Mouse (Mus musculus): ENCODE measurements around the gene Peli2. TPM values are rescaled to one million over a fixed set of nuclear protein-coding genes. Genes with fewer than 3 reads are reported as not detected.

Gene Peli2
- under 1 TPM; 0.15 to 0.20 TPM for total RNA-seq (2023)

DNA sequence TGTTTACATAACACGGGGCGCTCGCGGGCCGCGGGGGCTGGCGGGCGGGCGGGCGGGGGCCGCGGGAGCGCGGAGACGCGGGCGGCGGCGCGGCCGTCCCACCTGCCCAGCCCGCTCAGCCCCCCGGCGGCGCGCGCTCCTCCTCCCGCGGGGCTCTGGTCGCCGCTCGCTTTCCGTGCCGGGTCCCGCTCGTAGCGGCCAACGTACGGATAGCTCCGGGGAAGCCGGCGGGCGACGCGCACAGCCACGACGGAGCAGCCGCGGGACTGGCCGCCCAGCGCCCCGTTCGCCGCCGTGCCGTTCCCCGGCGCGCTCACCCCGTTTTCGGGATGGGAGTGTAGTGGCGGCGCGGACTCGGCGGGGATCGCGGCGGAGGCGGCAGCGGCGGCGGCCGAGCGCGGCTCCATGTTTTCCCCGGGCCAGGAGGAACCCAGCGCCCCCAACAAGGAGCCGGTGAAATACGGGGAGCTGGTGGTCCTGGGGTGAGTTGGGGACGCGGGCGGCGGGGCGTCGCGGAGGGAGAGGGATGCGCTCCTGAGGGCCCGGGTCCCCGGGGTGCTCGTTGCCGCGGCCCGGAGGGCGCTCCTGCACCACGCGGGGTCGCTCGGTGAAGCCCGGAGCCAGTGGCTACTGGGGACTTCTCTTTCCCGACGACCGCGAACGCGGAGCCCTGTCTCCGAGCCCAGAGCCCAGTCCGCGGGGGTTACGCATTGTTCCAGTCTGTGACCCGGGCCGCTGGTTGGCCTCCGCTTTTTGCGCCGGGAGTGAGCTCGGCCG, at the start of gene Peli2:
TSS of gene Peli2 (plus strand) at position 72 of the 777 bp plus-strand sequence.

